Comparison of ENCODE assay signal across 18 mouse cellular contexts in genomic region chr14:103682633-103683390, GRCm38 (mm10). TPM values are rescaled to one million over a fixed set of nuclear protein-coding genes. Genes with fewer than 3 reads are reported as not detected.
DNase-seq lines count a peak whose midpoint lies in the region; ATAC-seq and TF ChIP-seq lines count a peak whose summit lies in the region.
"Had no signal": no experiment of that assay in that cellular context is flagged by ENCODE, and none has a peak within 500 bp of the region (broad histone marks: within the 10 kb centered on the region; RNA-seq: fewer than 3 reads in every experiment).

No protein-coding gene starts in this region.

- H3K4me3 ChIP-seq in forebrain, embryonic 12.5 days (replicated peaks): no peak overlapping the region
- H3K4me3 ChIP-seq in forebrain, embryonic 10.5 days: no peak overlapping the region
- H3K4me3 ChIP-seq in left cerebral cortex, adult 2 months: no peak overlapping the region
- no peak overlapping the region for H3K4me3 ChIP-seq in forebrain, embryonic 16.5 days (replicated peaks; ENCODE audit: low read length)
- H3K4me3 ChIP-seq in intestine, postnatal 0 days (ENCODE audit: low read depth, low read length): no peak overlapping the region
- H3K4me3 ChIP-seq: gastrocnemius, adult 2 months; neural tube, embryonic 13.5 days had no signal

- intact Hi-C loops in left cerebral cortex, adult 2 months (cut with DNase I): no loop called here

- ATAC-seq in forebrain, embryonic 12.5 days (ENCODE audit: low FRiP score): no peak; the same call in 1 of the 2 replicates
- ATAC-seq in forebrain, embryonic 16.5 days: no peak
- no peak for ATAC-seq in intestine, postnatal 0 days

- TF ChIP-seq CTCF in left cerebral cortex, adult 2 months (IDR thresholded peaks at IDR 0.05): no peak
- no peak for TF ChIP-seq CTCF in intestine, postnatal 0 days (IDR thresholded peaks at IDR 0.05; ENCODE audit: low read depth)

- 0 out of 2 replicates have a peak overlapping the region, but pooled peaks have one; percentile 25 for H3K27ac ChIP-seq in forebrain, embryonic 12.5 days
- H3K27ac ChIP-seq in forebrain, embryonic 10.5 days: no peak overlapping the region
- peak overlapping the region; percentile 68; the same call in 1 of the 2 replicates for H3K27ac ChIP-seq in left cerebral cortex, adult 2 months
- peak overlapping the region; percentile 23; the same call in 1 of the 2 replicates for H3K27ac ChIP-seq in forebrain, embryonic 16.5 days (ENCODE audit: low read length)
- H3K27ac ChIP-seq in intestine, postnatal 0 days (ENCODE audit: low read depth, low read length): no peak overlapping the region
- H3K27ac ChIP-seq: gastrocnemius, adult 2 months; liver, embryonic 14.5 days; neural tube, embryonic 13.5 days had no signal

- no peaks in the 10 kb centered on the region for H3K9me3 ChIP-seq in forebrain, embryonic 12.5 days
- no peaks in the 10 kb centered on the region for H3K9me3 ChIP-seq in forebrain, embryonic 10.5 days
- H3K9me3 ChIP-seq in forebrain, embryonic 16.5 days (ENCODE audit: control insufficient read depth, low read length): no peaks in the 10 kb centered on the region
- H3K9me3 ChIP-seq in intestine, postnatal 0 days (ENCODE audit: control insufficient read depth): no peaks in the 10 kb centered on the region
- H3K9me3 ChIP-seq: neural tube, embryonic 13.5 days had no signal

- no peak overlapping the region for H3K4me2 ChIP-seq in forebrain, embryonic 12.5 days
- no peak overlapping the region for H3K4me2 ChIP-seq in forebrain, embryonic 16.5 days (ENCODE audit: low read length)
- H3K4me2 ChIP-seq in intestine, postnatal 0 days (replicated peaks; ENCODE audit: low read depth): no peak overlapping the region
- H3K4me2 ChIP-seq: neural tube, embryonic 13.5 days had no signal

- peaks cover 47% of the 10 kb centered on the region for H3K4me1 ChIP-seq in forebrain, embryonic 12.5 days
- peaks cover 36% of the 10 kb centered on the region for H3K4me1 ChIP-seq in forebrain, embryonic 10.5 days
- peaks cover 46% of the 10 kb centered on the region for H3K4me1 ChIP-seq in forebrain, embryonic 16.5 days (replicated peaks; ENCODE audit: control insufficient read depth, insufficient read depth, low read length)
- H3K4me1 ChIP-seq in intestine, postnatal 0 days (replicated peaks; ENCODE audit: control insufficient read depth, insufficient read depth, low read length): no peaks in the 10 kb centered on the region

- 54% methylated on average over 9 of the region's 9 CpGs for WGBS in forebrain, embryonic 12.5 days
- 78% methylated on average over 9 of the region's 9 CpGs for WGBS in forebrain, embryonic 10.5 days
- 34% methylated on average over 9 of the region's 9 CpGs for WGBS in forebrain, embryonic 16.5 days
- 73% methylated on average over 9 of the region's 9 CpGs for WGBS in intestine, postnatal 0 days

- no peak overlapping the region for H3K9ac ChIP-seq in forebrain, embryonic 12.5 days
- no peak overlapping the region for H3K9ac ChIP-seq in forebrain, embryonic 16.5 days (replicated peaks; ENCODE audit: low read depth, low read length)
- H3K9ac ChIP-seq in intestine, postnatal 0 days (ENCODE audit: low read depth, low read length): no peak overlapping the region
- H3K9ac ChIP-seq: liver, embryonic 14.5 days; neural tube, embryonic 13.5 days had no signal

- no peaks in the 10 kb centered on the region for H3K27me3 ChIP-seq in forebrain, embryonic 12.5 days
- no peaks in the 10 kb centered on the region for H3K27me3 ChIP-seq in forebrain, embryonic 10.5 days (ENCODE audit: poor library complexity, severe bottlenecking)
- no peaks in the 10 kb centered on the region for H3K27me3 ChIP-seq in forebrain, embryonic 16.5 days (replicated peaks; ENCODE audit: control insufficient read depth, insufficient read depth, low read length)
- H3K27me3 ChIP-seq in intestine, postnatal 0 days (replicated peaks; ENCODE audit: control insufficient read depth, insufficient read depth, low read length): no peaks in the 10 kb centered on the region
- H3K27me3 ChIP-seq: neural tube, embryonic 13.5 days had no signal

- no peak for DNase-seq in forebrain, embryonic 10.5 days (ENCODE audit: extremely low spot score, low spot score)
- no peak for DNase-seq in left cerebral cortex, adult 2 months (ENCODE audit: extremely low spot score in 1 of 2, low spot score in 2 of 2)
- no peak for DNase-seq in left cerebral cortex, adult 18-20 months (ENCODE audit: low spot score in 2 of 2)
- DNase-seq in retina, embryonic 14.5 days (ENCODE audit: low spot score): peak; percentile 12
- DNase-seq in testis, postnatal 14 days (ENCODE audit: low spot score): no peak
- DNase-seq: adrenal gland, postnatal 14 days; gastrocnemius, adult 2 months; heart, postnatal 14 days; kidney, adult 2 months; kidney, postnatal 4 days; lung, postnatal 10 days; thymus, adult 18-20 months had no signal

- H3K36me3 ChIP-seq in forebrain, embryonic 12.5 days (replicated peaks): peaks cover 12% of the 10 kb centered on the region
- peaks cover 12% of the 10 kb centered on the region for H3K36me3 ChIP-seq in forebrain, embryonic 10.5 days (replicated peaks)
- H3K36me3 ChIP-seq in forebrain, embryonic 16.5 days (ENCODE audit: control insufficient read depth, insufficient read depth): peaks cover 8% of the 10 kb centered on the region
- no peaks in the 10 kb centered on the region for H3K36me3 ChIP-seq in intestine, postnatal 0 days (ENCODE audit: control insufficient read depth, insufficient read depth)
- H3K36me3 ChIP-seq: G1E had no signal

RNA-seq across cellular contexts. Expression of gene Slain1, which starts 32.8 kb away (rescaled TPM):
- polyA plus RNA-seq in forebrain, embryonic 12.5 days (2016; fragmentation: Nextera tagmentation; extraction: Ambion mirVana): 27.8 and 29.5 TPM in 2 replicates
- polyA plus RNA-seq in forebrain, embryonic 10.5 days (2016; fragmentation: Nextera tagmentation; extraction: Ambion mirVana): 4.2 and 4.3 TPM in 2 replicates
- total RNA-seq in left cerebral cortex, adult 2 months (2021): 10 to 100 TPM; 41.6 to 42.4 TPM
- 10 to 100 TPM; 46.3 to 51.9 TPM for total RNA-seq in left cerebral cortex, adult 18-20 months (2021)
- 20.6 and 29.6 TPM in 2 replicates for polyA plus RNA-seq in forebrain, embryonic 16.5 days (2015; fragmentation: Nextera tagmentation; extraction: Ambion mirVana)
- polyA plus RNA-seq in intestine, postnatal 0 days (2015; fragmentation: Nextera tagmentation; extraction: Ambion mirVana): 1.3 and 1.8 TPM in 2 replicates
- total RNA-seq: gastrocnemius, adult 2 months had no signal
- polyA plus RNA-seq: G1E had no signal

Comparison
In these comparisons a context has a peak if more than half of its experiments do, and no peak if none do; other contexts are left out.
1. H3K27ac ChIP-seq: peak in forebrain, embryonic 12.5 days (single experiment), left cerebral cortex, adult 2 months (single experiment) and forebrain, embryonic 16.5 days (single experiment); none in forebrain, embryonic 10.5 days (single experiment) and intestine, postnatal 0 days (single experiment).